Mouse (Mus musculus) E14TG2a.4 (cell line): ENCODE results near the gene Dctn5.

Experiments used
- CTCF ChIP-seq: conservative IDR thresholded peaks from 2 replicates; pipeline ENCODE4 v1.5.1; 2014; ENCODE audit warnings: low read length
- NANOG ChIP-seq: IDR thresholded peaks from 2 replicates; pipeline ENCODE4 v1.6.1; 2014; ENCODE audit warnings: borderline replicate concordance, low read length, mixed read lengths
- POU5F1 ChIP-seq: IDR thresholded peaks from 2 replicates; pipeline ENCODE4 v1.6.1; 2014; ENCODE audit warnings: low read length, borderline replicate concordance

DNA sequence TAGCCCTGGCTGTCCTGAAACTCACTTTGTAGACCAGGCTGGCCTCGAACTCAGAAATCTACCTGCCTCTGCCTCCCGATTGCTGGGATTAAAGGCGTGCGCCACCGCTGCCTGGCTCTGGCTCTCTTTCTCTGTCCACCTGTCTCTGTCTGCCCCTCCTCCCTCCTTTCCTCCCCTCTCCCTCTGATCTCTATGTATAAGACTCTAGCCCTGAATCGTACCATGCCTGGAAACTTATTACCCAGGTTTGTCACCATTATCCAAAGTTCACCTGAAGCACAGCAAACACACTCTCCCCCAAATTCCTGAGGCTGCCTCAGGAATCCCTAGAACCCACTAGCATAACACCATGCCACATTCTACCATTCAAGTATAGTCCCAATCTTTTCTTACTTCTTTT is 24.6 kb upstream of the Dctn5 start:
- no peak for TF ChIP-seq CTCF
- no peak for TF ChIP-seq NANOG
- no peak for TF ChIP-seq POU5F1
